Mouse (Mus musculus) midbrain, embryonic 15.5 days (tissue): ENCODE data around the gene Galnt10. TPM values are rescaled to one million over a fixed set of nuclear protein-coding genes. Genes with fewer than 3 reads are reported as not detected.

ENCODE experiments used
- polyA plus RNA-seq: library from polyadenylated mRNA; unstranded; fragments of >200 nt; fragmentation: Nextera tagmentation; extraction: Ambion mirVana; gene quantifications from 2 replicates; pipeline ENCODE4 v1.2.1, GENCODE M21; 2015

Galnt10 gene
- polyA plus RNA-seq, 1 experiment from 2014 or later: 16.4 TPM

Other genes starting within 250 kb of the Galnt10 start
- gene Fam114a2, start 126.8 kb upstream of the Galnt10 start, polyA plus RNA-seq: 93.0 and 94.3 TPM in 2 replicates
- 57.5 and 64.8 TPM in 2 replicates for gene Mfap3, start 126.8 kb upstream of the Galnt10 start, polyA plus RNA-seq
- gene Sap30l, start 156.2 kb downstream of the Galnt10 start, polyA plus RNA-seq: 9.3 and 11.6 TPM in 2 replicates
- gene Hand1, start 187.4 kb downstream of the Galnt10 start, polyA plus RNA-seq: not detected in 2 replicates